Mouse (Mus musculus) cortical plate, adult 2 months (tissue): ENCODE data around the gene Lef1.

Source experiments
- CTCF ChIP-seq: fragments of 200-500 bp; IDR thresholded peaks from 2 replicates; pipeline ENCODE4 v1.5.1; 2011; ENCODE audit warnings: mild to moderate bottlenecking, control low read depth, low read length; ENCODE audit not compliant: insufficient read depth; ENCODE audit errors: extremely low read depth
- POLR2A ChIP-seq: fragments of 200-500 bp; IDR thresholded peaks from 2 replicates; pipeline ENCODE4 v1.6.1; 2011; ENCODE audit warnings: mild to moderate bottlenecking, low read length, control low read depth; ENCODE audit not compliant: insufficient read depth; ENCODE audit errors: extremely low read depth

- no peak for TF ChIP-seq POLR2A
- no peak for TF ChIP-seq CTCF
Measured at GRCm38 (mm10) chr3:131152921-131153320, 42.6 kb downstream of the Lef1 start.
